Mouse (Mus musculus) mouse embryonic stem cell (cell line): ENCODE data around the gene Rnft2.

Experiments
- in situ Hi-C, 2 experiments: fragments of 300-500 bp; cut with MboI; formaldehyde crosslinking; loops; 1 replicate in 1 of 2; 3 replicates in 1 of 2; pipeline ENCODE4 v1.14.3; 2019 to 2020; ENCODE audit warnings: low sequenced_read_pairs in 2 of 2, low pct_unique_long_range_greater_than_20kb in 1 of 2, mixed read lengths in 1 of 2; ENCODE audit not compliant: unreplicated experiment in 1 of 2

The Rnft2 gene

DNA sequence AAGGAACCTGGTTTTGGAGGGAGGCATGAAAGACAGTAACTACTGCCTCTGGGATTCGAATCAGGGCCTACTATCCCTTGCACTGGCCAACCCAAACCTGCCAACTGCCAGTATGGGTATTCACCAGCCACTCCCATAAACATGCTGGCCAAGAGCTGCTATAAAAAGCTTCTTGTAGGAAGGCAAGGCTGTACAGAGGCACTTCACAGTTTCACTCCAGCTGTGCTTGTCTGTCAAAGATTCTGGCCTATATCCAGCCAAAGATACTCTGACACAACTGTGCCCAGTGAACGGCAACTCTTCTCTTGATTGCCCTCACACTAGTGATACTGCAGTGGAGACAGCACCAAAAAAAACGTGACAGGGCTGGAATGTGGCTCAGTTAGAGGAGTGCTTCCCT, 95.2 kb downstream of the Rnft2 start:
- in situ Hi-C loops, result no loop called here

- in situ Hi-C loops, result no loop called here
Measured at GRCm38 (mm10) chr5:118147264-118147663, 97.7 kb downstream of the Rnft2 start.

DNA sequence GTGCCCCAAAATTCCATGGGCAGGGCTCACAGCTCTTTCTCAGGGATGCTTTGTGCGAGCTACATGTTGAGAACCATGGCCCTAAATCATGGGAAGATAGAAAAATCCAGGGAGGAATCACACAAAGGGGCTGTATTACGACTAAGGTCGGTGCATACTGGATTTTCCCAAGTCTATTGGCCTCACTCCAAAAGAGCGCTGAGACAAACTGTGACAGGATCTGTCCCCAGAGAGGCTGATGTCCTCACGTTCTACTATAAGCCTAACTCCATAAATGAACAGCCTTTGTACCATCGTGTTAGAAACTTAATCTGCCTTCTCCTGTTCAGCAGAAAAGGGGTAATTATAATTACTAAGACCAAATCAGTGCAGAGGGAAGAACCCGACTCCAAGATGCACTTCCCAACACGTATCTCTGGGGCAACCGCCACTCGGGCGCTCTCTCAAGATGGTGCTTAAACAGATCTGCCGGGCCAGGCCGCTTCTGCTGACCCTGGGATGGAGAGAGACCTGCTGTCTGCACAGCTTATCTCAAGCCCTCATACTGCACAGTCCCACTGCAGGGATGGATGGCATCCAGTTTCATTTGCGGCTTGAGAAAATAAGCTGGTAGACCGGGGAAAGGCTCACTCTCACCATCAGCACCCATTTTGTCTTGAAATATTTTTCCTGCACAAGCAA, 98.8 kb downstream of the Rnft2 start:
- in situ Hi-C loops, result no loop called here

DNA sequence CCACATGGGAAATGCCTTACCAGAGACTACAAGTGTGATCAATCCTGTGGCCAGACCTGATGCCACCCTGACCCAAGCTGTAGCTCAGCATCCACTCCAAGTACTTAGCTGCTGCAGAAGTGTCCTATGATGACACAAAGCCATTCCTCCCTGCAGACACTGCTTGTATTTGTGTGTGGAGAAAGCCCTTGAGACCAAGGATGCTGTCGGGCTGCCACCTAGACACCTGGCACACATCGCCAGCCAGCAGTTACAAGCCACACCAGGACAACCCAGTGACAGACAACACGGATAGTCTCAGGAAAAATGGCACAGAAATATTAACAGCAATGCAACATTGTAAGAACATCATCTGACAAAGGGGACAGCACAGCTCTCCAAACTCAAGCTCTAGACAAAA, 99.5 kb downstream of the Rnft2 start:
- in situ Hi-C loops, result no loop called here

DNA sequence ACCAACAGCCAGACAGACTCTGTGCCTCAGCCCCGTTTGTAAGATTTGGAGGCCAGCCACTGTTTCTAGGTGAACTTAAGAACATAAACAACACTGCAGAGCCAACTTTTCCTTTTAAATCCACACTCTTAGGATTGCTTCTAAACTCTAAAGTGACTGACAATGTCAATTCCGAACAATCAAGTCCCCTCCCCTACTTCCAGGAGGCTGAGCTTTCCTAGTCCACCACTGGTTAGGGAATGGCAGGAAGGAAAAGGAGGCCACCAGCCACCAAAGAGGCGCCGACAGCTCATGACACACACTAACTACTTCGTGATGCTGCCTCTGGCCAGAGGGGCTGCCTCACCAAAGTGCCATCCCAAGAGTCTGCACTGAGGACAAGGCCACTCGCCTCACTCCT, 100.1 kb downstream of the Rnft2 start:
- in situ Hi-C loops, result no loop called here

GRCm38 (mm10) chr5:118144327-118144726, 100.6 kb downstream of the Rnft2 start:
- in situ Hi-C loops, result no loop called here

DNA sequence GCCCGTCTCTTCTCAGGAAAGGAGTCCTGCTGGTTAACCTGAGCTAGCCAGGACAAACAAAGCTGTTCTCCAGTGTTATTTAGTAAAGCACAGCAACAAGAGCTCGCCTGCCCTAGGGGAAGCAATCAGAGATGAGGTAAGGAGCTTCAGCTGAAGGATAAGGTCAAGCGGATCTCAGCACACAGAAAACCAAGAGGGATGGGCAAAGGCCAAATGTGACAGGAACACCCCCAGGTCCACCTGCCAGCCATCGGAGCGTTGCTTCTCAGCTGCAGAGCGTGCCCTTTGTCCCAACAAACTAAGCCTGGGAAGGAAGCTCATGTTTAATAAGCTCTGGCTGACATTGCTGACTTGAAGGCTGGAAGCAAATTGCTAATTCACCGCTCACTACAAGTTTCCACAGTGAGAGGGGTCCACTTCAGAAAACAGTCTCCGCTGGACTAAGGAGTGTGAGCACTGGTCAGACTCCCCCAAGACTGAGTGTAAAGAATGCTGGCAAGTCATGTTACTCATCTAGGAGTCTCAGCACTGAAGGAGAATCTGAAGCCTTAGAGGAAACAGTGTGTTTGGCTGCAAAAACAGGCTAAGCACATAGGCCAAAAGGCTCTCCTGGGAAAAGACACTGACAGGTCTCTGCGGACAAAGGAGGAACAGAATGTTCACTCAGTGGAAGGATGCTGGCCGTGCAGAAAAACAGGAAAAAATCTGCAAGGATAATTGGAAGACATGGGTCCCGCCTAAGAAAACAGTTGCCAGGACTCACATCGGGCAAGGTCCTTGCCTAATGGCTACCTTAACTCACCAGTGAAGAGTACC, 101.5 kb downstream of the Rnft2 start:
- in situ Hi-C loops, result no loop called here

- in situ Hi-C loops, result no loop called here
Measured at GRCm38 (mm10) chr5:118142471-118142870, 102.4 kb downstream of the Rnft2 start.
